Mouse (Mus musculus) E14TG2a.4 (cell line): ENCODE data around the gene Pgm5.

Experiments
- H3K27me3 ChIP-seq: 2 replicates; pipeline ENCODE4 v1.6.1; 2014; ENCODE audit warnings: low read length, control low read depth; ENCODE audit not compliant: insufficient read depth
- H3K36me3 ChIP-seq: 2 replicates; pipeline ENCODE4 v1.6.1; 2014; ENCODE audit warnings: low read length, control low read depth; ENCODE audit not compliant: insufficient read depth
- H3K4me1 ChIP-seq: replicated peaks from 2 replicates; pipeline ENCODE4 v1.6.1; 2014; ENCODE audit warnings: low read depth, low read length, control low read depth
- H3K4me3 ChIP-seq: replicated peaks from 2 replicates; pipeline ENCODE4 v1.5.1; 2014; ENCODE audit warnings: mild to moderate bottlenecking, low read length
- H3K9me3 ChIP-seq: 2 replicates; pipeline ENCODE4 v1.6.1; 2014; ENCODE audit warnings: low read length, control low read depth
- CTCF ChIP-seq: conservative IDR thresholded peaks from 2 replicates; pipeline ENCODE4 v1.5.1; 2014; ENCODE audit warnings: low read length
- NANOG ChIP-seq: IDR thresholded peaks from 2 replicates; pipeline ENCODE4 v1.6.1; 2014; ENCODE audit warnings: borderline replicate concordance, low read length, mixed read lengths
- POU5F1 ChIP-seq: IDR thresholded peaks from 2 replicates; pipeline ENCODE4 v1.6.1; 2014; ENCODE audit warnings: low read length, borderline replicate concordance

Pgm5 gene

GRCm38 (mm10) chr19:24861612-24862451 lies at the start of gene Pgm5:
TSS of gene Pgm5 (minus strand) at chr19:24861855.
- peak within 1 kb of the TSS; percentile 77 for H3K4me3 ChIP-seq
- H3K36me3 ChIP-seq, result no peaks in the 10 kb centered on the region
- peaks cover 8% of the 10 kb centered on the region for H3K4me1 ChIP-seq
- no peaks in the 10 kb centered on the region for H3K9me3 ChIP-seq
- TF ChIP-seq NANOG (no peak), CTCF (no peak), POU5F1 (no peak)
- peaks cover 56% of the 10 kb centered on the region for H3K27me3 ChIP-seq

DNA sequence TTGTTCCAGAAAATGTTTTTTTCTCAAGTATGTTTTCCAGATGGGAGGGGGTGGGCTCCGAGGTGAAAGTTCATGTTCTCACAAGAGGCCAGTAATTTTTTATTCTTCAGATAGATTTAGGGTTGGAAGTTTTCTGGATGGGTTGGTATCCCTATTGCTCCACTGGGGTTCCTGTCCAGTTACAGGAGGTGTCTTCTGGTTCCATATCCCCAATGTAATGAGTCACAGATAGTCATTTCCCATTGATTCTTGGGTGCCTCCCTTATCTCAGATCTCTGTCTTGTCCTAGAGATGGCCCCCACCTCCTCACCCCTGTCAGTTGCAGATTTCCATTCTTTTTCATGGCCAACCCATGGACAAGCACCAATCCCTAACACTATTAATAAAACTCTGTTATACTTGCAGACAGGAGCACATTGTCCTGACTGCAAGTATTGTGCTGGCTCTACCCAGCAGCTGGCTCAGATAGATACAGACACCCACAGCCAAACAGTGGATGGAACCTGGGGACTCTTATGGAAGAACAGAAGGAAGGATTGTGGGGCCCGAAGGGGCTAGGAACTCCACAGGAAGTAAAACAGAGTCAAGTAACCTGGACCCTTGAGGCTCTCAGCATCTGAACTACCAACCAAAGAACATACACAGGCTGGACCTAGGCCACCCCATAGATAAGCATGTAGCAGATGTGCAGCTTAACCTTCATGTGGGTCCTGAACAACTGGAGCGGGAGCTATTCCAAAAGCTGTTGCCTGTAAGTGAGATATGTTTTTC lies 46.9 kb upstream of the Pgm5 start:
- Histone ChIP-seq H3K4me3 (no peak overlapping the region), H3K36me3 (no peaks in the 10 kb centered on the region), H3K27me3 (peaks cover 21% of the 10 kb centered on the region), H3K9me3 (no peaks in the 10 kb centered on the region), H3K4me1 (no peaks in the 10 kb centered on the region)
- TF ChIP-seq NANOG, result no peak
- TF ChIP-seq CTCF, result no peak
- no peak for TF ChIP-seq POU5F1

DNA sequence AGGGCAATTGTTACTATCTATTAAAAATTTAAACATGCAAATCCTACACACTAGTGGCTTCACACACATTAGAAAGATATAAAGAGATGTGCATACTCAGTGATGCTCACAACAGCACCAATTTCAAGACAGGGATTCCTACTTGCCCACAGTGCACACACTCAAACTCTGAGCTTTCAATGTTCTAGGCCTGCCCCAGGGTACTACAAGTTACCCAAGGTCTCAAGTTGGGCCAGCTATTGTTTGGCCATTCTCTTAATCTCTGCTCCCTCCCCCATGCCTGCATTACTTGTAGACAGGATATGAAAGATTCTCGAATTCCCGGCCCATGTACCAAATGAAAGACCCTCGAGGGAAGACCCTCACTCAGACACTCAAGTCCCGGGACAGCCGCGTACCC lies 46.0 kb upstream of the Pgm5 start:
- TF ChIP-seq POU5F1 (no peak), CTCF (no peak), NANOG (no peak)
- Histone ChIP-seq H3K36me3 (no peaks in the 10 kb centered on the region), H3K9me3 (no peaks in the 10 kb centered on the region), H3K4me3 (no peak overlapping the region), H3K4me1 (0 out of 2 replicates have a peak, but pooled peaks cover 4% of the 10 kb centered on the region), H3K27me3 (peaks cover 29% of the 10 kb centered on the region)

- TF ChIP-seq CTCF (no peak), NANOG (no peak), POU5F1 (no peak)
- Histone ChIP-seq H3K9me3 (no peaks in the 10 kb centered on the region), H3K27me3 (peaks cover 75% of the 10 kb centered on the region), H3K36me3 (no peaks in the 10 kb centered on the region), H3K4me3 (no peak overlapping the region), H3K4me1 (peaks cover 42% of the 10 kb centered on the region)
Measured at GRCm38 (mm10) chr19:24902821-24903220, 41.2 kb upstream of the Pgm5 start.

DNA sequence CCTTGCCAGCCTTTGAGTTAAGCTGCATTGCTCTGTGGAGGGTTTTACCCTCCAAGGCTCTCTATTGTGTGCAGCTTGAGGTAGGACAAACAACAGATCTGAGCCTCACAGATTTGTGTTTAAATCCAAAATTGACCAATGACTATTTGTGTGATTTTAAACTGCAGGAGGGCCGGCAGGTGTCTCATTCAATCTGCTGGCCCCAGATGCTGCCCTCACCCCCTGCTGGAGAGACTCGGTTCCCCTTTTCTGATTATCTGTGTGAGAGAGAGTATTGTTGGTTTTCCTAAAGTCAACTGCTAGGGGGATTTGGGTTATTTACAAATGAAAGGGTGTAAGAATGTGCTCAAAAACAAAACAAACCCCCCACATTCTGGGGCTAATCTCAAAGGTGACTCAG lies 40.6 kb upstream of the Pgm5 start:
- H3K4me3 ChIP-seq, result no peak overlapping the region
- peaks cover 81% of the 10 kb centered on the region for H3K27me3 ChIP-seq
- H3K9me3 ChIP-seq, result no peaks in the 10 kb centered on the region
- TF ChIP-seq NANOG (no peak), CTCF (no peak), POU5F1 (no peak)
- peaks cover 48% of the 10 kb centered on the region for H3K4me1 ChIP-seq
- no peaks in the 10 kb centered on the region for H3K36me3 ChIP-seq

- H3K4me1 ChIP-seq, result peaks cover 54% of the 10 kb centered on the region
- no peaks in the 10 kb centered on the region for H3K36me3 ChIP-seq
- TF ChIP-seq NANOG, result no peak
- TF ChIP-seq POU5F1, result no peak
- TF ChIP-seq CTCF, result no peak
- peaks cover 82% of the 10 kb centered on the region for H3K27me3 ChIP-seq
- H3K4me3 ChIP-seq, result no peak overlapping the region
- no peaks in the 10 kb centered on the region for H3K9me3 ChIP-seq
Measured at GRCm38 (mm10) chr19:24901666-24902065, 40.0 kb upstream of the Pgm5 start.

GRCm38 (mm10) chr19:24900581-24901220 lies 39.0 kb upstream of the Pgm5 start, which contains the start of gene Foxd4:
TSS of gene Foxd4 (minus strand) at chr19:24901197.
- H3K4me3 ChIP-seq, result peak within 1 kb of the TSS; percentile 76
- peaks cover 87% of the 10 kb centered on the region for H3K27me3 ChIP-seq

More at GRCm38 (mm10) chr19:24900581-24901220, 39.0 kb upstream of the Pgm5 start, which contains the start of gene Foxd4:
- no peaks in the 10 kb centered on the region for H3K36me3 ChIP-seq
- no peaks in the 10 kb centered on the region for H3K9me3 ChIP-seq
- TF ChIP-seq NANOG (no peak), POU5F1 (no peak), CTCF (no peak)
- H3K4me1 ChIP-seq, result peaks cover 57% of the 10 kb centered on the region
